Mouse (Mus musculus): ENCODE data around the gene Smim14.

GRCm38 (mm10) chr5:65549677-65550076, 12.7 kb upstream of the Smim14 start:
- TF ChIP-seq CTCF (IDR thresholded peaks at IDR 0.05; ENCODE audit: extremely low read depth, insufficient read depth, insufficient read length, insufficient replicate concordance) (no peak), POLR2A (IDR thresholded peaks at IDR 0.05; ENCODE audit: low read depth, low read length) (no peak)

Data from spleen, adult 2 months (tissue).